In the genomic region with DNA sequence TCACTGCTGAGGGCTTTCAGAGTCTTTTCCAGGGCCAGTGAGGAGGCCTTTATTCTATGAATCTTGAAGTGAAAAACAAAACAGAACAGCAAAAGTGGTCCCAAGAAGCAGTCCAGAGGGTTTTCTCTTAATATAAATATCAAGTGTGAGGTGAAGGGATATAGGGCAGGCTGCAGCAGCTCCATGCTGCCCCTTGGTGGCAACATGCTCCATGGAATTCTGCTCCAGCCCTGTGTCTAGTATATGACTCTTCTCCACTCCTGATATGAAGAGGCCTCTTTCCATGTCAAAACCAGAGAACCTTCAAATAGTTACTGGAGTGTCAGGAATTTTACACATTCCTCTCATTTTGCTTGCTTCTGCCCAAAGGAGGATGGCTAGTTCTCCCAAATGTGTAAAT, we compare ENCODE assay signal across 8 mouse cellular contexts.
DNase-seq lines count a peak whose midpoint lies in the region; ATAC-seq and TF ChIP-seq lines count a peak whose summit lies in the region.

No protein-coding gene starts in this region.

- in situ Hi-C loops in Patski (cut with MboI; ENCODE audit: low pct_unique_long_range_greater_than_20kb): loop anchor here (5.0 kb wide), 1 partner anchor 233 kb away; no protein-coding TSS in a partner anchor

- no peak overlapping the region for H3K4me2 ChIP-seq in hindbrain, embryonic 11.5 days (replicated peaks; ENCODE audit: low read depth, low read length)
- H3K4me2 ChIP-seq in hindbrain, embryonic 12.5 days (replicated peaks): no peak overlapping the region

- no peaks in the 10 kb centered on the region for H3K4me1 ChIP-seq in hindbrain, embryonic 11.5 days (replicated peaks; ENCODE audit: control insufficient read depth, insufficient read depth, low read length)
- H3K4me1 ChIP-seq in hindbrain, embryonic 12.5 days: peaks cover 3% of the 10 kb centered on the region; the same call in 1 of the 2 replicates
- no peaks in the 10 kb centered on the region for H3K4me1 ChIP-seq in olfactory bulb, adult 2 months (ENCODE audit: control insufficient read depth, insufficient read depth, low read length)

- TF ChIP-seq CTCF in C2C12 (IDR thresholded peaks at IDR 0.05; ENCODE audit: control insufficient read depth, insufficient read depth, insufficient read length) (peak; percentile 51), Patski (IDR thresholded peaks at IDR 0.05) (peak; percentile 87)
- 0 out of 2 replicates have a peak, but pooled peaks have one; percentile 27 for TF ChIP-seq CTCF in olfactory bulb, adult 2 months (IDR thresholded peaks at IDR 0.05; ENCODE audit: insufficient read depth, low read depth, low read length)

- H3K9ac ChIP-seq in hindbrain, embryonic 11.5 days (ENCODE audit: low read depth, low read length): no peak overlapping the region
- H3K9ac ChIP-seq in hindbrain, embryonic 12.5 days: no peak overlapping the region

- TF ChIP-seq POLR2A in olfactory bulb, adult 2 months (IDR thresholded peaks at IDR 0.05; ENCODE audit: insufficient read depth, low read depth, low read length): no peak

- no peaks in the 10 kb centered on the region for H3K27me3 ChIP-seq in hindbrain, embryonic 11.5 days (ENCODE audit: control insufficient read depth, insufficient read depth, low read length)
- no peaks in the 10 kb centered on the region for H3K27me3 ChIP-seq in hindbrain, embryonic 12.5 days
- H3K27me3 ChIP-seq in C2C12 (ENCODE audit: control insufficient read depth, insufficient read depth, insufficient read length): no peaks in the 10 kb centered on the region
- no peaks in the 10 kb centered on the region for H3K27me3 ChIP-seq in Patski

- H3K9me3 ChIP-seq in hindbrain, embryonic 11.5 days (ENCODE audit: control insufficient read depth, low read length): no peaks in the 10 kb centered on the region
- H3K9me3 ChIP-seq in hindbrain, embryonic 12.5 days (replicated peaks): no peaks in the 10 kb centered on the region

- H3K79me3 ChIP-seq in C2C12 (ENCODE audit: low read depth): no peaks in the 10 kb centered on the region

- peak; percentile 39 for DNase-seq in hindbrain, embryonic 11.5 days (ENCODE audit: low spot score)
- no peak for DNase-seq in Patski (ENCODE audit: low read depth, low spot score)
- DNase-seq in kidney, adult 9 months: peak; percentile 31
- DNase-seq in gastrocnemius, adult 18-20 months (ENCODE audit: low spot score): no peak
- no peak for DNase-seq in c-Kit-positive CD71-positive TER-119-positive erythroid progenitor cells, embryonic 14.5 days (ENCODE audit: low spot score)

- no peak overlapping the region for H3ac ChIP-seq in C2C12 (ENCODE audit: control insufficient read depth, insufficient read length, low read depth)

- H3K79me2 ChIP-seq in C2C12 (ENCODE audit: control insufficient read depth, insufficient read depth): no peaks in the 10 kb centered on the region

- no peak for ATAC-seq in hindbrain, embryonic 11.5 days (ENCODE audit: low FRiP score)
- ATAC-seq in hindbrain, embryonic 12.5 days (ENCODE audit: low FRiP score): no peak
- ATAC-seq in Patski: no peak

- no peak overlapping the region for H3K4me3 ChIP-seq in hindbrain, embryonic 11.5 days (ENCODE audit: low read depth, low read length)
- H3K4me3 ChIP-seq in hindbrain, embryonic 12.5 days: no peak overlapping the region
- no peak overlapping the region for H3K4me3 ChIP-seq in C2C12 (ENCODE audit: insufficient read depth, poor library complexity, severe bottlenecking)
- H3K4me3 ChIP-seq in olfactory bulb, adult 2 months (ENCODE audit: insufficient read depth, low read depth, low read length): no peak overlapping the region

- POLR2A ChIA-PET in Patski (lab: Charles Lee): no interaction called here

- CTCF ChIA-PET in Patski (lab: Charles Lee): interaction anchor here (1.3 kb wide), 2 partner anchors 233 to 307 kb away, joined by 3 read pairs; no protein-coding TSS in a partner anchor

- H3K36me3 ChIP-seq in hindbrain, embryonic 11.5 days (ENCODE audit: control insufficient read depth, insufficient read depth, low read length): no peaks in the 10 kb centered on the region
- H3K36me3 ChIP-seq in hindbrain, embryonic 12.5 days: no peaks in the 10 kb centered on the region
- H3K36me3 ChIP-seq in C2C12 (ENCODE audit: control insufficient read depth, insufficient read depth): no peaks in the 10 kb centered on the region

- H3K27ac ChIP-seq in hindbrain, embryonic 11.5 days (ENCODE audit: low read depth, low read length): no peak overlapping the region
- H3K27ac ChIP-seq in hindbrain, embryonic 12.5 days: no peak overlapping the region
- H3K27ac ChIP-seq in olfactory bulb, adult 2 months (ENCODE audit: insufficient read depth, low read depth, low read length): no peak overlapping the region

TF ChIP-seq in C2C12, 6 proteins besides CTCF, POLR2A, EP300 and RAD21:
- no peak for TF ChIP-seq MYOG (IDR thresholded peaks at IDR 0.05; ENCODE audit: control insufficient read depth, extremely low read depth, insufficient read length)
- TF ChIP-seq MYOD1 (IDR thresholded peaks at IDR 0.05; ENCODE audit: control insufficient read depth, insufficient read length, low read depth): no peak
- TF ChIP-seq FOSL1 (IDR thresholded peaks at IDR 0.05; ENCODE audit: insufficient read depth, low read length, poor library complexity, severe bottlenecking): no peak
- TF ChIP-seq CEBPB (IDR thresholded peaks at IDR 0.05; ENCODE audit: low read depth): no peak
- no peak for TF ChIP-seq USF1 (IDR thresholded peaks at IDR 0.05; ENCODE audit: low read depth)
- no peak for TF ChIP-seq MAX (IDR thresholded peaks at IDR 0.05)

Comparison
In these comparisons a context has a peak if more than half of its experiments do, and no peak if none do; other contexts are left out.
1. DNase-seq: peak in hindbrain, embryonic 11.5 days (single experiment) and kidney, adult 9 months (single experiment); none in Patski (single experiment), gastrocnemius, adult 18-20 months (single experiment) and c-Kit-positive CD71-positive TER-119-positive erythroid progenitor cells, embryonic 14.5 days (single experiment).
2. CTCF ChIP-seq: peak in every context shown above with its lines; median percentile 87 in Patski; 51 in C2C12; 27 in olfactory bulb, adult 2 months.